Mouse (Mus musculus) testis, adult 2 months (tissue): ENCODE data around the gene Acad12. TPM values are rescaled to one million over a fixed set of nuclear protein-coding genes. Genes with fewer than 3 reads are reported as not detected.

Experiments used
- H3K27ac ChIP-seq: fragments of 200-500 bp; 2 replicates; pipeline ENCODE4 v1.5.1; 2012; ENCODE audit warnings: low read depth, low read length; ENCODE audit not compliant: control insufficient read depth, insufficient read depth
- H3K27me3 ChIP-seq: fragments of 200-500 bp; 2 replicates; pipeline ENCODE4 v1.6.1; 2012; ENCODE audit warnings: mild to moderate bottlenecking, low read length, moderate library complexity; ENCODE audit not compliant: control insufficient read depth, insufficient read depth
- H3K36me3 ChIP-seq: fragments of 200-500 bp; 2 replicates; pipeline ENCODE4 v1.6.1; 2012; ENCODE audit warnings: mild to moderate bottlenecking, low read length; ENCODE audit not compliant: control insufficient read depth, insufficient read depth
- H3K4me1 ChIP-seq: fragments of 200-500 bp; 2 replicates; pipeline ENCODE4 v1.6.1; 2012; ENCODE audit warnings: low read length; ENCODE audit not compliant: control insufficient read depth, insufficient read depth
- H3K4me3 ChIP-seq: fragments of 200-500 bp; 2 replicates; pipeline ENCODE4 v1.5.1; 2012; ENCODE audit warnings: low read depth, mild to moderate bottlenecking, low read length, moderate library complexity, mixed read lengths; ENCODE audit not compliant: control insufficient read depth
- CTCF ChIP-seq: fragments of 200-500 bp; IDR thresholded peaks from 2 replicates; pipeline ENCODE4 v1.5.1; 2012; ENCODE audit warnings: low read depth, mild to moderate bottlenecking, inconsistent platforms, low read length, moderate library complexity; ENCODE audit not compliant: control insufficient read depth, insufficient read depth, insufficient replicate concordance
- POLR2A ChIP-seq: fragments of 200-500 bp; IDR thresholded peaks from 2 replicates; pipeline ENCODE4 v1.6.1; 2012; ENCODE audit warnings: low read depth, mild to moderate bottlenecking, inconsistent platforms, low read length, moderate library complexity; ENCODE audit not compliant: control insufficient read depth
- polyA plus RNA-seq: library from polyadenylated mRNA; depleted of rRNA; stranded (reverse); fragments of >200 nt; gene quantifications from 2 replicates; pipeline ENCODE4 v1.2.3, GENCODE M21; 2012

The Acad12 gene
- polyA plus RNA-seq, 1 experiment: 3.9 TPM

- TF ChIP-seq CTCF: no peak
- Histone ChIP-seq H3K27me3 (no peaks in the 10 kb centered on the region), H3K4me3 (no peak overlapping the region), H3K36me3 (no peaks in the 10 kb centered on the region), H3K27ac (no peak overlapping the region), H3K4me1 (peaks cover 8% of the 10 kb centered on the region)
These were observed 23.0 kb downstream of the Acad12 start for GRCm38 (mm10) chr5:121595758-121596157.

GRCm38 (mm10) chr5:121594714-121595313, 23.9 kb downstream of the Acad12 start:
- H3K27ac ChIP-seq: no peak overlapping the region

GRCm38 (mm10) chr5:121593451-121594401, 25.0 kb downstream of the Acad12 start, which contains the start of gene Aldh2:
Gene Aldh2, minus strand, starts transcription at chr5:121593824.
- Histone ChIP-seq H3K4me3 (peak within 1 kb of the TSS; percentile 83), H3K4me1 (peaks cover 8% of the 10 kb centered on the region), H3K27ac (peak within 1 kb of the TSS; percentile 74), H3K27me3 (no peaks in the 10 kb centered on the region), H3K36me3 (no peaks in the 10 kb centered on the region)
- TF ChIP-seq POLR2A (peak; percentile 93), CTCF (no peak)

More at GRCm38 (mm10) chr5:121594714-121595313, 23.9 kb downstream of the Acad12 start:
- no peaks in the 10 kb centered on the region for H3K27me3 ChIP-seq
- no peaks in the 10 kb centered on the region for H3K36me3 ChIP-seq
- H3K4me3 ChIP-seq: no peak overlapping the region
- peaks cover 8% of the 10 kb centered on the region for H3K4me1 ChIP-seq
- TF ChIP-seq CTCF: no peak
- no peak for TF ChIP-seq POLR2A

GRCm38 (mm10) chr5:121592816-121593407, 25.8 kb downstream of the Acad12 start:
- Histone ChIP-seq H3K4me1 (peaks cover 10% of the 10 kb centered on the region), H3K27ac (peak overlapping the region; percentile 74), H3K4me3 (peak overlapping the region; percentile 83), H3K27me3 (no peaks in the 10 kb centered on the region), H3K36me3 (no peaks in the 10 kb centered on the region)
- TF ChIP-seq CTCF (no peak), POLR2A (no peak)

GRCm38 (mm10) chr5:121592064-121592815, 26.5 kb downstream of the Acad12 start:
- H3K4me3 ChIP-seq: peak overlapping the region; percentile 83
- H3K4me1 ChIP-seq: peaks cover 12% of the 10 kb centered on the region
- no peaks in the 10 kb centered on the region for H3K36me3 ChIP-seq
- peak overlapping the region; percentile 78 for H3K27ac ChIP-seq
- H3K27me3 ChIP-seq: no peaks in the 10 kb centered on the region
- TF ChIP-seq POLR2A (no peak), CTCF (no peak)

- peak overlapping the region; percentile 4; the same call in 1 of the 2 replicates for H3K4me3 ChIP-seq
- no peaks in the 10 kb centered on the region for H3K36me3 ChIP-seq
- peak overlapping the region; percentile 78 for H3K27ac ChIP-seq
- TF ChIP-seq CTCF (no peak), POLR2A (no peak)
- H3K27me3 ChIP-seq: no peaks in the 10 kb centered on the region
- peaks cover 14% of the 10 kb centered on the region for H3K4me1 ChIP-seq
These were observed 27.2 kb downstream of the Acad12 start for GRCm38 (mm10) chr5:121591417-121592063.
